Mouse (Mus musculus) lung, embryonic 15.5 days (tissue): ENCODE results near the gene Agbl1. TPM values are rescaled to one million over a fixed set of nuclear protein-coding genes. Genes with fewer than 3 reads are reported as not detected.

Experiments
- ATAC-seq: fragments of 200-750 bp; cut with Nextera tagmentation; 2 replicates; pipeline ENCODE4 v1.8.0; 2017; ENCODE audit warnings: moderate number of reproducible peaks, borderline replicate concordance; ENCODE audit not compliant: low FRiP score, low TSS enrichment; ENCODE audit errors: extremely low read depth
- H3K27ac ChIP-seq: fragments of 300-500 bp; sonication (generic); 2 replicates; pipeline ENCODE4 v1.5.1; 2015; ENCODE audit warnings: moderate library complexity, mild to moderate bottlenecking, inconsistent platforms
- H3K27me3 ChIP-seq: fragments of 300-500 bp; sonication (generic); 2 replicates; pipeline ENCODE4 v1.6.1; 2015; ENCODE audit warnings: inconsistent platforms
- H3K36me3 ChIP-seq: fragments of 300-500 bp; sonication (generic); 2 replicates; pipeline ENCODE4 v1.6.1; 2015; ENCODE audit warnings: inconsistent platforms
- H3K4me1 ChIP-seq: fragments of 300-500 bp; sonication (generic); 2 replicates; pipeline ENCODE4 v1.6.1; 2015; ENCODE audit warnings: inconsistent platforms
- H3K4me2 ChIP-seq: fragments of 300-500 bp; sonication (generic); 2 replicates; pipeline ENCODE4 v1.6.1; 2015; ENCODE audit warnings: inconsistent platforms, mild to moderate bottlenecking, moderate library complexity
- H3K4me3 ChIP-seq: fragments of 300-500 bp; sonication (generic); 2 replicates; pipeline ENCODE4 v1.5.1; 2015; ENCODE audit warnings: mild to moderate bottlenecking, inconsistent platforms
- H3K9ac ChIP-seq: fragments of 300-500 bp; sonication (generic); 2 replicates; pipeline ENCODE4 v1.6.1; 2015; ENCODE audit warnings: inconsistent platforms
- H3K9me3 ChIP-seq: fragments of 300-500 bp; sonication (generic); 2 replicates; pipeline ENCODE4 v1.6.1; 2016; ENCODE audit warnings: inconsistent platforms
- WGBS: fragments of 180-500 bp; shearing (Covaris S2); methylation state at CpG from one replicate; pipeline ENCODE4 v1.1.7; 2015; 5-methylcytosine and 5-hydroxymethylcytosine counted together
- polyA plus RNA-seq: library from polyadenylated mRNA; unstranded; fragments of >200 nt; fragmentation: Nextera tagmentation; extraction: Ambion mirVana; gene quantifications from 2 replicates; pipeline ENCODE4 v1.2.1, GENCODE M21; 2015

Gene Agbl1
- polyA plus RNA-seq, 1 experiment from 2014 or later, result 0.05 TPM

DNA sequence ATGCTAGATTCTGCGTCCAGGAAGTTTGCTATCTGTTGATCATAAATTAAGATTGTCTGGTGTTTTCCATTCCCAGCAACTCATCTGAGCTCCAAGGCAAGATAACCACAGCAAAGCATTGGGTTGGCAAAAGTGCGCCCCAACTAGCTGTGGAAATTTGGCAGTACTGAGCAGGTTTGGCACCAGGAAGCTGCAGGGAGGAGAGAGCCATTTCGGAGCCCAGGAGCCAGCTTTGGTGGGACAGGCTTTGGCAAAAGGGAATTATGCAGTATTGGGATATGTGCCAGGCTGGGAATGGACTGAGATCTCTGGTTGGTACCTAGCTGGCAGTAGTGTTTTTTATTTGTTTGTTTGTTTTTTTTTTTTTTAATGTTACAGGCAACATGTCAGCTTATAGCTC is 612.5 kb downstream of the Agbl1 start:
- 75% methylated on average over 3 of the region's 3 CpGs for WGBS
- Histone ChIP-seq H3K36me3 (no peaks in the 10 kb centered on the region), H3K9me3 (no peaks in the 10 kb centered on the region), H3K9ac (no peak overlapping the region), H3K27ac (no peak overlapping the region), H3K4me1 (no peaks in the 10 kb centered on the region), H3K27me3 (no peaks in the 10 kb centered on the region), H3K4me2 (no peak overlapping the region), H3K4me3 (no peak overlapping the region)
- no peak for ATAC-seq

DNA sequence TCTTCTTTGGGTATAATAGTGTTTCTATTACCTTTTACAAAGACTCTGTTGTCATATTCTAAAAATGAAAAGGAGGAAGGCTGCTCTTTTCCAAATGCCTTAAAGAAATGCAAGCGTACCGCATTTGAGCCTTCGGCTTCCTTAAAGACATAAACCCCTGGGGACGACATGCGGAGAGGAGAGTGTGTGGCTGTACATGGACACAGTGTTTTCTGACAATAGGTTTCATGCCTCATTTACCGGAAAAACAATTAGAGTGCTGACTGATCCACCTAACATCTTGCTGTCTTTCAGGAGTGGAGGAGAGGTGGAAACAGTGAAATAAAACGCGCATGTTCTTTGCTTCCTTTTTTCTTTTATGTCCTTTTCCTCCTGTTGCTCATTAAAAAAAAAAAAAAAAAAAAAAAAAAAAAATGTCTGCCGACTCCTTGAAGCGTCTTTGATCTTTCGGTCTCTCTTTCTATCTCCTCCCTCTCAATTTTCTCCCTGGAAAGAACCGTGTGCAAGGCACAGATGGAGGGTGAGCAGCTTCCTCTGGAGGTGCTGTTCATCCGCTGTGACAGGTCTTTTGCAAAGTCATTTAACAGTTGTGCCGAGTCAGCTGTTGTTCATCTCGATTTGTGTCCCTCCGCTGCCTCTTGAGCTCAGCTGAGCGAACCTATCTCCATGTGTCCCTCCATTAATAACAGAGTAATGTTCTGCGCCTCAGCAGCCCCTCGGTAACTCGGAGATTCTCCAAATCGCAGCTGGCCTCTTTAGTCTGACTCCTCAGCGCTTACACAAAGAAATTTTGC is 659.9 kb downstream of the Agbl1 start:
- 67% methylated on average over 22 of the region's 22 CpGs for WGBS
- H3K36me3 ChIP-seq, result no peaks in the 10 kb centered on the region
- H3K4me2 ChIP-seq, result no peak overlapping the region

DNA sequence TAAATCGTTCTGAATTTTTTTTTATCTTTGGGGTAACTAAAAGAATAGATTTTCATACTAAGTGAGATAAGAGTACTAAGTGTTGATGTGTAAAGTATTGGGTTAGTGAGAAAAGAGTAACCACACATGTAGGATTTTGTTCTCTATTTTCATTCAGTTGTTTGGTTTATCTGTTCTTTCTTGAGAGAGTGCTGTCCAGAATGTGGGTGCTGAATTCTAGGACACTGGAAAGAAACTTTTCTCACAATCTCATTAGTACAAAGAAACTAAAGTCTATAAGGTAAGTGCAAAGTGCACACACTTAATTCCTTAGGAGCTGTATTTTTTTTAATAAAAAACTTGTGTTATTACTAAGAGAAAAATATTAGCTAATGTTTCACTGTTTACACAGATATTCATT is 674.4 kb downstream of the Agbl1 start:
- WGBS, result 75% methylated on average over 1 of the region's 1 CpGs
- Histone ChIP-seq H3K9ac (no peak overlapping the region), H3K4me3 (no peak overlapping the region), H3K27me3 (no peaks in the 10 kb centered on the region), H3K27ac (no peak overlapping the region), H3K4me2 (no peak overlapping the region), H3K9me3 (no peaks in the 10 kb centered on the region), H3K4me1 (no peaks in the 10 kb centered on the region), H3K36me3 (no peaks in the 10 kb centered on the region)
- no peak for ATAC-seq

More for the DNA sequence above, 659.9 kb downstream of the Agbl1 start:
- H3K4me3 ChIP-seq, result no peak overlapping the region
- ATAC-seq, result no peak
- H3K9me3 ChIP-seq, result no peaks in the 10 kb centered on the region
- no peak overlapping the region for H3K9ac ChIP-seq
- no peak overlapping the region for H3K27ac ChIP-seq
- no peaks in the 10 kb centered on the region for H3K27me3 ChIP-seq
- no peaks in the 10 kb centered on the region for H3K4me1 ChIP-seq

DNA sequence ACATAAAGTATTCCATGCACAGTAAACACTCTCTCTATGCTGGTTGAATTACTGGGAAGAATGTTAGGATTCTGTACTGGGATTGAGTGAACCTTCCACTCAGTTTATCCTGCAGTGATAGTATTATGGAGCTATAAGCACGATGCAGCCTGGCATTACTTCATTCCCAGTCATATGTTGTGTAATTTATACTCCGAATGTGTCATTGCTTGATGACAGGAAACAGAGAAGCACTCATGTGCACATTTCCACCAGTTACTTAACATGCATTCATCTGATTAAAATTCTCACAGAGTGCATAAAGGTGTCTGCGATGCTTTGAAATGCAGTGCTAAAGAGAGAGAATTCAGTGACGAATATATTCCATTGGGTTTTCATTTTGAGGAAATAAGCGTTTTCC is 682.0 kb downstream of the Agbl1 start:
- WGBS, result 81% methylated on average over 5 of the region's 5 CpGs
- Histone ChIP-seq H3K27me3 (no peaks in the 10 kb centered on the region), H3K4me2 (no peak overlapping the region), H3K9me3 (no peaks in the 10 kb centered on the region), H3K4me3 (no peak overlapping the region), H3K27ac (no peak overlapping the region), H3K4me1 (no peaks in the 10 kb centered on the region), H3K9ac (no peak overlapping the region), H3K36me3 (no peaks in the 10 kb centered on the region)
- ATAC-seq, result no peak

DNA sequence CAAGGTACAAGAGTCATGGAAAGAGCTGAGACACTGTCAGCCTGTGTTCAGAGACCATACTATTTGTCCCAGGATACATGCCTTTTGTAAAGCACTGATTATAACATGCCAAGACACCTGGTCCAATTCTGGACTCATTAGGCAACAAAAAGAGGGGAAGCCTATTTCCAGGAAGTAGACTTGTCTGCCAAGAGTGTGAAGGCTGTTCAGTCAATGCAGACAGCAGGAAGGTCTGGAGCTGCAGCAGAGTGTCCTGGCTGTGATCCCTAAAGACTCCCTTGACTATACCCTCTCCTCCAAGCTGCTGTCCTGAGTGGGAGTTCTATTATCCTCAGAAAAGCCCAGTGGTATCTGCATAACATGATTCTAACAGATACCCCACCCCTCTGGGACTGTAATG is 689.2 kb downstream of the Agbl1 start:
- no peaks in the 10 kb centered on the region for H3K36me3 ChIP-seq
- no peak overlapping the region for H3K27ac ChIP-seq
- no peaks in the 10 kb centered on the region for H3K4me1 ChIP-seq
- H3K27me3 ChIP-seq, result no peaks in the 10 kb centered on the region
- H3K4me3 ChIP-seq, result no peak overlapping the region
- no peak overlapping the region for H3K9ac ChIP-seq
- no peaks in the 10 kb centered on the region for H3K9me3 ChIP-seq
- H3K4me2 ChIP-seq, result no peak overlapping the region
- ATAC-seq, result no peak

DNA sequence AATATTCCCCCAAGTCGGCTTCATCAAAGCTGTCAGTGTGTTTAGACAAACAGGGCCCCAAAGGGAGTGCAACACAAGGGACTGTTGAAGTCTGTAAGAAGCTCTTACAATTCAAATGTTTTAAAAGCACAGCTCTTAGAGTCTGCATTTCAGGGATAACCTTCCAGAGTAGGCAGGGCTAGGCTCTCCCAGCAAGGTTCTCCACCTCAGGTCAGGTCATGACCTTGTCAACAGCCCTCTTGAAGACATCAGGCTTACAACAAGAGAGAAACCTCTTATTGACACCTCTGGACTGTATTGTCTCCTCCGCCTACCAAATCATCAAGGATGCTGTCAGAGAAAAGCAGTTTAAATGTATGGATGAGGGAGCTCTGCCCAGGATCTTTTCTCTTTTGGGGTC is 692.0 kb downstream of the Agbl1 start:
- no peak overlapping the region for H3K4me3 ChIP-seq
- 40% methylated on average over 2 of the region's 2 CpGs for WGBS
- no peaks in the 10 kb centered on the region for H3K36me3 ChIP-seq

DNA sequence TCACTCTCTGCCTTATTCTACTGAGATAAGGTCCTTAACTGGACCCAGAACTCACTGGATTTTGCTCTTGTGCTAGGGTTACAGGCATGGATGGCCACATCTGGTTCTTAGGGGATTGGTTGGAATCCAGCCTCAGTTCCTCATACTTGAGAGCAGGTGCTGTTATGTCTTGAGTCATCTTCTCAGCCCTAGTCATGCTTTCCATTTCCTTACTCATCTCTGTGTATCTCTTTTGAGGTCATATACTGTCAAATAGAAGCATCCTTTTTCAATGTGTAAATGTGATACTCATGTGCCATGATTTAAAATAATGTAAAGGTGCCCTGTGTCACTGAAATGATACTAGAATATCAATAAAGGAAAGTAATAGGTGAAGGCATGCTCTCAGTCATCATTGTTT is 705.5 kb downstream of the Agbl1 start:
- no peaks in the 10 kb centered on the region for H3K27me3 ChIP-seq
- no peak overlapping the region for H3K4me2 ChIP-seq
- no peak for ATAC-seq
- H3K4me1 ChIP-seq, result no peaks in the 10 kb centered on the region
- H3K9ac ChIP-seq, result no peak overlapping the region
- no peak overlapping the region for H3K27ac ChIP-seq
- no peak overlapping the region for H3K4me3 ChIP-seq
- no peaks in the 10 kb centered on the region for H3K36me3 ChIP-seq
- H3K9me3 ChIP-seq, result no peaks in the 10 kb centered on the region

More for the DNA sequence above, 692.0 kb downstream of the Agbl1 start:
- Histone ChIP-seq H3K27me3 (no peaks in the 10 kb centered on the region), H3K9ac (no peak overlapping the region), H3K9me3 (no peaks in the 10 kb centered on the region), H3K4me2 (no peak overlapping the region), H3K4me1 (no peaks in the 10 kb centered on the region), H3K27ac (no peak overlapping the region)
- no peak for ATAC-seq

DNA sequence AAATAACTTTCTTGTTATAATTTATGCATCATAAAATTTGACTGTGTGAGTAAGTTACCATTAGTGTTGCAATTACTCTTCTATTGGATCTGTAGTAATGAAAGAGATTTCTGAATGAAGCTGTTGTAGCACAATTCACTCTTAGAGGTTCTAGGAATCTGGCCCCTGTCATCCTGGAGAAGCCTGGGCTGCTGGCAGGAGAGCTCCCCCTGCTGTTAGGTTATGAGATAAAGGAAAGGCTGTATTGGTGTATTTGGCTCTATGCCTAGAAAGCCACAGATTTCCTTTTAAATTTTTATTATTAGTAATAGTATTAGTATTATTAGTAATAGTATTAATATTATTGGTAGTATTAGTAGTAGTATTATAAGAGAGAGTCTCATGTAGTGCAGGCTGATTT is 711.8 kb downstream of the Agbl1 start:
- ATAC-seq, result no peak
- Histone ChIP-seq H3K4me3 (no peak overlapping the region), H3K9me3 (no peaks in the 10 kb centered on the region), H3K27ac (no peak overlapping the region), H3K9ac (no peak overlapping the region), H3K4me1 (no peaks in the 10 kb centered on the region), H3K36me3 (no peaks in the 10 kb centered on the region), H3K27me3 (no peaks in the 10 kb centered on the region), H3K4me2 (no peak overlapping the region)

DNA sequence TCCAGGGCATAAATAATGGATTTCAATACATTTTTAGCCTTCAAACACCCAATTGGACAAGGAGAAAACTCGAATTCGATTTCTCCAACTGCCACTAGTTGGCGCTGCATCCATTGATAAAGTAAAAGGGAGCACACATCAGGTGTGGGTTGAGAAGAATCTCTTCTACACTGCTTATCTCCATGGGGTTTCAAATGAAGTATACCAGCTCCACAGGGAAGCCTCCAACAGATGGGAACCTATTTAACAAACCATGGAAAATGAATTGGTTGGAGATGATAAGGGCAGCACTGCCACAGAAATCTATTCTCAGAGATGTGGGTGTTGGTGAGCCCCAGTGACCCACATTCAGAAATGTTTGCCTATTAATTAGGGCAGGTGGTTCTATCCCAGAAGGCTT is 741.6 kb downstream of the Agbl1 start:
- no peak for ATAC-seq
- H3K27ac ChIP-seq, result no peak overlapping the region
- H3K4me3 ChIP-seq, result no peak overlapping the region
- H3K36me3 ChIP-seq, result no peaks in the 10 kb centered on the region
- H3K9me3 ChIP-seq, result no peaks in the 10 kb centered on the region
- WGBS, result 9% methylated on average over 3 of the region's 3 CpGs
- H3K27me3 ChIP-seq, result no peaks in the 10 kb centered on the region
- no peaks in the 10 kb centered on the region for H3K4me1 ChIP-seq
- H3K9ac ChIP-seq, result no peak overlapping the region
- H3K4me2 ChIP-seq, result no peak overlapping the region

DNA sequence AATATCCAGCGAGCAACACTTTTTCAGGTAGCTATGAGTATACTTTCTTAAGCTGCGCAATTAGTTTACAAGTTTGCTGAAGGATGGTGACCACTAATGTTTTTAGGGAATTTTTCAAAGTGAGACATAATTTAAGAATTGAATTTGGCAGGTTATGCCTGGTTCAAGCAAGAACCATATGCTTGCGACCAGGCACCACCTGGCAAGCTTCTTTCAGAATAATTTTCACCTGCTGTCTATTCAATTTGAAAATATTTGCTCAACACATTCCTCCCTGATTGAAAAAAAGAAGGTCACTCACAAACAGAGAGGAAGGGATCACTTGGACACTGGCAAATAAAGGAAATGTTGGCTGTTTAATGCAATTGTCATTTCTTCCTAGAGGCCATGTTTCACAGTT is 779.9 kb downstream of the Agbl1 start:
- no peak for ATAC-seq
- Histone ChIP-seq H3K27ac (no peak overlapping the region), H3K27me3 (no peaks in the 10 kb centered on the region), H3K36me3 (no peaks in the 10 kb centered on the region), H3K4me2 (no peak overlapping the region), H3K4me1 (no peaks in the 10 kb centered on the region), H3K4me3 (no peak overlapping the region), H3K9me3 (no peaks in the 10 kb centered on the region), H3K9ac (no peak overlapping the region)
- WGBS, result 78% methylated on average over 3 of the region's 3 CpGs

DNA sequence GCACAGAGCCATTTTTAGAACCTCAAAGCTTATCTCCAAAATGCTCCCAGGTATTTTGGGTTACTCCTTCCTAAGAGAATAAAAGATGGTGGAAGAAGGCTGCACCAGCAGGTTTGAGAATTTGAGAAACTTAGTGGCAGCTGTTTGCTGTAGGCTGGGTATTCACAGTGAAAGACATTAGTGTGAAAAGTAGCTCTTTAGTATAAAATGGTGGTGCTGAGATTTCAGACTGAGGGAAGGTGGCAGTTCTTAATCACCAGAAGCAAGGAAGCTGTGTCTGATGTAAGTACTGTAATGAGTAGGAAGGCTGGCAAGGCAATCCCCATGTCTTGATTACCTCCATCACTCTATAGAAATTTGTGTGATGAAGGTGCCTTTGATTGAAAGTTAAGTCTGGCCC is 799.3 kb downstream of the Agbl1 start:
- ATAC-seq, result no peak
- no peaks in the 10 kb centered on the region for H3K36me3 ChIP-seq

DNA sequence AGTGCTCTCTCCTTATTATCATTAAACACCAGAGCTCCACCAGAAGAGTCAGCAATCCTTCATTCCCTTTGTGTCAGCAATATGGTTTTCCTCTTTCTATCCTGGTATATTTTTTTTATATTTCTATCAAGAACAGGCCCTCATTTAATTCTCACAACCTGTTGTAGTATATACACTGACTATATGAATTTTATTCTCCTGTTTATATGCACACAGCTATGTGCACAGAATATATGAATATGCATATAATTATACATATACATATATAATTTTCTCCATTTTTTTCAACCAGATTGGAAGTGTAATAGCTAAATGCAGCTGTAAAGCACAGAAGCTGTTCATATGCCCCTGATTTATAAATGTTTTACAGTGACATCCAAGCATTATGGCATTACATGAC is 846.3 kb downstream of the Agbl1 start:
- no peaks in the 10 kb centered on the region for H3K27me3 ChIP-seq
- H3K4me2 ChIP-seq, result no peak overlapping the region
- H3K4me3 ChIP-seq, result no peak overlapping the region
- H3K4me1 ChIP-seq, result no peaks in the 10 kb centered on the region
- H3K9me3 ChIP-seq, result no peaks in the 10 kb centered on the region
- no peak for ATAC-seq
- H3K36me3 ChIP-seq, result no peaks in the 10 kb centered on the region
- H3K27ac ChIP-seq, result no peak overlapping the region
- H3K9ac ChIP-seq, result no peak overlapping the region

More for the DNA sequence above, 799.3 kb downstream of the Agbl1 start:
- Histone ChIP-seq H3K9ac (no peak overlapping the region), H3K9me3 (no peaks in the 10 kb centered on the region), H3K27ac (no peak overlapping the region), H3K4me1 (no peaks in the 10 kb centered on the region), H3K27me3 (no peaks in the 10 kb centered on the region), H3K4me3 (no peak overlapping the region), H3K4me2 (no peak overlapping the region)

DNA sequence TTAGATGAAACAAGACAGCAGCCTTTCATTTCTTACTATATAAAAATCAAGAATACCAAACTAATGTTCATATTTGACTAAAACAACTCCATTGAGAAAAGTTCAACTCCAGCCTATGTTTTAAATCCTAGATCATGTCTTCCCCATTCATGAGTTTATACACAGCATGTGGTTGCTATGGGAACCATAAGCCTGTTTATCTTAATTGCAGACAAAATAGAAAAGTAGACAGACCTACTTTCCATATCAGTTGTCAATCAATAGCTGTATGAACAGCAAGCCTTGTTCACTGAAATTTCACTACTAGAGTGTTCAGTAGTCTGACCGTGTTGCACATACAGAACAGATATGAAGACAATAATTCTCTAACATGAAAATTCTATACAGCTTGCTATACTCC is 857.6 kb downstream of the Agbl1 start:
- H3K9me3 ChIP-seq, result no peaks in the 10 kb centered on the region
- WGBS, result 81% methylated on average over 1 of the region's 1 CpGs
- no peak overlapping the region for H3K27ac ChIP-seq
- no peaks in the 10 kb centered on the region for H3K4me1 ChIP-seq
- no peak overlapping the region for H3K9ac ChIP-seq
- H3K27me3 ChIP-seq, result no peaks in the 10 kb centered on the region
- H3K36me3 ChIP-seq, result no peaks in the 10 kb centered on the region
- no peak overlapping the region for H3K4me3 ChIP-seq
- no peak for ATAC-seq
- no peak overlapping the region for H3K4me2 ChIP-seq
